Mouse (Mus musculus): ENCODE results near the gene Sh3bp4. TPM values are rescaled to one million over a fixed set of nuclear protein-coding genes. Genes with fewer than 3 reads are reported as not detected.

Sh3bp4 gene
- total RNA-seq (2021) = 10 to 100 TPM; 16.0 to 21.0 TPM

DNA sequence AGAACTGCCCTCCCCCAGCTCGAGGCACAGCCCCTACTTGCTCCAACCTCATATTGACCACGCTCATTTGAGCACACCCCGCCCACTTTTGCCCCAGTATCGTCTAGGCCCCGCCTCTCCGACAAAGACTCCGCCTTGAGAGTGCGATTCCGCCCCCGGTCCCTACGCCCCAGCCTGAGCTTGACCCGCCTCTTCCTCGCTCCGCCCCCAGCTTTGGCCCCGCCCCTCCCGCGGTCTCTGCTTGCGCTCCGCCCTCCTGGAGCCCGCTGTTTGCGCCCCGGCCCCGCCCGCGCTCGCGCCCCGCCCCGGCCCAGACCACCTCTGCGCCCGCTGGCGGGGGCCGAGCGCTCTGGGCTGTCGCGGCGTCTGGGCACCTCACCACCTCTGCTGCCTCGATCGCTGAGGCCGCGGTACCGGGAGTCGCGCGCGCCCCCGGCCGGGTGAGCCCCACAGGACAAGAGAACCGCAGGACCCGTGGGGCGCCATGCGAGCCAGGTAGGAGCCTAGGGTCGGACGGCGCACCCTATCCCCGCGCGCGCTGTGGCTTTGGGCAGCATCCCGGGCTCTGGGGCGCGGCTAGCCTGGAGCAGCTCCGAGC, at the start of gene Sh3bp4:
TSS of gene Sh3bp4 (plus strand) at position 313 of the 598 bp plus-strand sequence.
- intact Hi-C loops (cut with DNase I) = loop anchor here (5.0 kb wide), 3 partner anchors 122 to 313 kb away; no protein-coding TSS in a partner anchor

DNA sequence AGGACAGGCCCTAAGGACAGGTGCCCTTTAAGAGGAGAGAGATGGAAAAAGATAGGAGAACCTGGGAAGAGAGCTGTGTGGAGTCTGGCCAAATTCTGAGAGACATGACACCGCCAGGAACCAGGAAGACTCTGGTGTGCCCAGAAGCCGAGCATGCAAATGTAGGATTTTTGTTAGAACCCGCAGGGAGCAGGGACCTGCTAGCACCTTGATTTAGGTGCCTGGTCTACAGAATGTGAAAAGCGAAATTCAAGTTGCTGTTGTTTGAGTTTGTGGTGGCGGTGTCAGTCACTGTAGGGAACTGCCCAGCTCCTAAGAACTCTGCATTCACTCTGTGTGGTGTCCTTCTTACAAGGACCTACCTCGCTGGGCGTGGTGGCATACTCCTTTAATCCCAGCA, 47.2 kb upstream of the Sh3bp4 start:
- DNase-seq (ENCODE audit: low spot score in 2 of 2) = no peak
- intact Hi-C loops (cut with DNase I) = no loop called here

More for the DNA sequence above, at the start of gene Sh3bp4:
- DNase-seq (ENCODE audit: low spot score in 2 of 2) = peak; percentile 91 to 92

- no peak for DNase-seq (ENCODE audit: low spot score in 2 of 2)
- intact Hi-C loops (cut with DNase I) = no loop called here
Observed at GRCm38 (mm10) chr1:89024696-89025612, 45.3 kb upstream of the Sh3bp4 start.

- DNase-seq (ENCODE audit: low spot score in 2 of 2) = no peak
- intact Hi-C loops (cut with DNase I) = no loop called here
Observed at GRCm38 (mm10) chr1:89026040-89026439, 44.2 kb upstream of the Sh3bp4 start.

- intact Hi-C loops (cut with DNase I) = no loop called here
- no peak for DNase-seq (ENCODE audit: low spot score in 2 of 2)
Observed at GRCm38 (mm10) chr1:89029136-89029927, 40.9 kb upstream of the Sh3bp4 start.

DNA sequence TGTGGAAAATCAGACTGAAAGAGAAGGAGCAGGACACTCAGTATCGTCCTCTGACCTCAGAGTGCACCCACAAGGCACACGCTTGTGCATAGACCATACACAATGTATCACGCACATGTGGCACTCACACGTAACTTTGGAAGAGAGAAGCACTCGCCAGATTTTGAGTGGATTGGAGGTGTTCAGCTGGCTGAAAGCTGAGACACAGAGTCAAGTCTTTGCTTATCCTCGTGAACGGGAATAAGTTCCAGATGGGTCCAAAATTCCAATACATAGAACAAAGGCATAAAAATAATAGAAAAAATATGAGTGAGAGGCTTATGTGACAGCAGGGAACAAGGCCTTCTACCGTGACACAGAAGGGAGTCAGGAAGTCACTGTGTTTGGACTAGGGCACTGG, 36.6 kb upstream of the Sh3bp4 start:
- no peak for DNase-seq (ENCODE audit: low spot score in 2 of 2)
- intact Hi-C loops (cut with DNase I) = no loop called here

DNA sequence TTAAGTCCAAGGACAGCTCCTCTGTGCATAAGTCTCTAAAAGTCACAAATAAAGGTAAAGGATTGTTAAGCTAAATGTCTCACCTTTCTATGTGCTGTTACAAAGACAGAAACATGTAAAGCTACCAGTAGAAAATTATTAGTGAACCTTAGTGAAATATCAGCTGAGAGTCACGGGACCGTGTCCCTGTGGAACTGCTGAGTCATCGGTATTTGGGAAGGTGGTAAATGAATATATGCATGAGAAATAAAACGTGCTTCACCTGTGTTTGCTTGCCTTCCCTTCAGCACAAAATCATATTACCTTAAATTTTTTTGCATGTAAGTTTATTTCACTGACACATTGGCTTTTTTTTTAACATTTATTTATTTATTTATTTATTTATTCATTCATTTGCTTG, 36.2 kb upstream of the Sh3bp4 start:
- intact Hi-C loops (cut with DNase I) = no loop called here
- no peak for DNase-seq (ENCODE audit: low spot score in 2 of 2)

- intact Hi-C loops (cut with DNase I) = no loop called here
- peak; percentile 24 to 46 for DNase-seq (ENCODE audit: low spot score in 2 of 2)
Observed at GRCm38 (mm10) chr1:89035115-89035514, 35.1 kb upstream of the Sh3bp4 start.

GRCm38 (mm10) chr1:89039836-89040235, 30.4 kb upstream of the Sh3bp4 start:
- intact Hi-C loops (cut with DNase I) = no loop called here
- DNase-seq (ENCODE audit: low spot score in 2 of 2) = no peak

GRCm38 (mm10) chr1:89041290-89041689, 28.9 kb upstream of the Sh3bp4 start:
- DNase-seq (ENCODE audit: low spot score in 2 of 2) = no peak
- intact Hi-C loops (cut with DNase I) = no loop called here

DNA sequence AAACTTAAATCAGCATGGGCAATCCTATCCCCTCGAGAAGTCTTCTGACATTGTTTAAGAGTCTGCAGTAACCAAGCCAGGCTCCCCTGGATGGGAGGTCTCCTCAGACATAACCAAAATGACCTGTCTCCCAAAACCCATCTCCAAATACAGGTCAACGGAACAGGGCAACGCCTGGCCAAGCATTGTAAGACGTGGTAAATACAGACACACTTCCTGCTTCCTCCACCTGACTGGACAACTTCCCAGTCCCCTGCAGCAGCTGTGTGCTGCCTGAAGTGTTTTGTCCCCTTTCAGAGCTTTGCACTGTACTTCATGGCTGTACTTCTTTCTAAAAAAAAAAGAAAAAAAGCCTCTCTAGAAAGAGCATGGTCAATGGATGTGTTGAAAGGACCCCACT, 28.1 kb upstream of the Sh3bp4 start:
- no peak for DNase-seq (ENCODE audit: low spot score in 2 of 2)
- intact Hi-C loops (cut with DNase I) = no loop called here

GRCm38 (mm10) chr1:89042956-89043355, 27.3 kb upstream of the Sh3bp4 start:
- DNase-seq (ENCODE audit: low spot score in 2 of 2) = no peak
- intact Hi-C loops (cut with DNase I) = no loop called here

DNA sequence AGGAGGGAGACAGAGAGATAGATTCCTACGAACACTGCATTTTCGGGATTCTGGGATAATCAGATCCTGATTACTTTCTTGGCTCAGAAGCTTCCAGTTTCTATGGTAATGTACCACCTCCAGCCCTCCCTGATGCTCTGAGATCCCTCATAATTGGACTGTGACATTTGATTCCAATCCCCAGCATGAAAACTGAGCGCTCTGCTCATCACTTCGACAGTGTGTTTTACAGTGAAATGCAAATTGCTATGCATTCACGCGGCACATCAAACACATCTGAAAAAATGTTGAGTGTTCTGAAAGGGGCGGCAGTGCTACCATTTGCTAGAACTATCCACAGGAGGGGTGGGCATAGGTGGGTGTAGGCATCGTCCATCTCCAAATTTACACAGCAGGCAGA, 24.8 kb upstream of the Sh3bp4 start:
- DNase-seq (ENCODE audit: low spot score in 2 of 2) = no peak
- intact Hi-C loops (cut with DNase I) = no loop called here

DNA sequence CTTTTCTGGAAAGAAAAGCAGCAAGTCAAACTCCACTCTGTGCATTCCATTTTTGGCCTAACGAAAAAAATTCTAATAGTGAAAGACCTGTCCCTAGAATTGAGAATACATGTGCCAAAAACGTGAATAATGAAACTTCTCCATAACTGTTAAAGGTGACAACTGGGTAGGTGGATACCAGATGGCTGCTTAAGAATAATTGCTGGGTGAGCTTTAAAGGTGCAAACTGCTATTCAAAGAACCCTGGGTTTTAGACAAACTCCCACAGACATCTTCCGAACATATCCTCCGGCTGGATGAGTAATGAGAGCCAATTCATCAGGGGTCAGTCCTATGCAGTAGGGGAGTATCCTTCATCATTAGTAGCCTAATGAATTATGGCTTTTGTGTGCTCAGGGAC, 20.7 kb upstream of the Sh3bp4 start:
- intact Hi-C loops (cut with DNase I) = no loop called here
- DNase-seq (ENCODE audit: low spot score in 2 of 2) = no peak

DNA sequence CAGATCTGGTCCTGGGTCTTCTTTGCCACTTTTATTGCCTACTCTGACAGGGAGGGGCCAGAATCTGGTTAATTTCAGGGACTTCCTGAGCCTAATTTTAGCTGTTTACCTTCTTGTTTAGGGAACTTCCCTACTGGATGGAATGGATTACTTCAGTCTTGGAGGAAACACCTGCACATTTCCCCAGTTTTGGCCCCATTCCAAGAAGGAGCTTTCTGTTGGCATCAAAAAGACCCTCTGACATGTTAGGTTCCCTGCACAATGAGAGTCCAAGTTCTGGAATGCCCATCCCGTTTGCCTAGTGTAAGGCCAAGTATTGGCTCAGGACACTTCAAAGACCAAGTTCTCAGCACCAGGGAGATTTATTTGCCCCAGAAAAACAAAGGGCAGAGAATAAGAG, 14.0 kb upstream of the Sh3bp4 start:
- no peak for DNase-seq (ENCODE audit: low spot score in 2 of 2)
- intact Hi-C loops (cut with DNase I) = no loop called here

- intact Hi-C loops (cut with DNase I) = no loop called here
Observed at GRCm38 (mm10) chr1:89057430-89057829, 12.8 kb upstream of the Sh3bp4 start.

GRCm38 (mm10) chr1:89058011-89058410, 12.2 kb upstream of the Sh3bp4 start:
- intact Hi-C loops (cut with DNase I) = no loop called here
- DNase-seq (ENCODE audit: low spot score in 2 of 2) = no peak

More at GRCm38 (mm10) chr1:89057430-89057829, 12.8 kb upstream of the Sh3bp4 start:
- peak; percentile 46 to 48 for DNase-seq (ENCODE audit: low spot score in 2 of 2)

DNA sequence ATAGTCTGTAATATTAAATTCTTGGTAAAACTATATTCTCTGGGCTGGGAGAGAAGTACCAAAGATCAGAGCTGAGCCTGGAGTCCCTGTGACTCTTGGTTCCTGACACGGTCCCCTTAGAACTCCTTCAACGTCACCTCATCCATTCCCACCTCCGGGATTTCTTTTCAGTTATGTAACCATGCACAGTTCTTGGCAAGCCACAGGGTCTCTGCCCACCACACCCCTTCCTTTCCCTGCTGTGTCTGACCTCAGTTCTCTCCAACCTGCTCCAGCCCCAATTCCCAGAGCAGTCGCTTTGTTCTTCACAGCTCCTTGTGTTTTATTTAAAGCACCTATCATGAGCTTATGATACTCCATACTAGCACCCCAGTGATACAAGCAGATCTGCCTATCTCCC, 7.2 kb upstream of the Sh3bp4 start:
- intact Hi-C loops (cut with DNase I) = no loop called here
- no peak for DNase-seq (ENCODE audit: low spot score in 2 of 2)

DNA sequence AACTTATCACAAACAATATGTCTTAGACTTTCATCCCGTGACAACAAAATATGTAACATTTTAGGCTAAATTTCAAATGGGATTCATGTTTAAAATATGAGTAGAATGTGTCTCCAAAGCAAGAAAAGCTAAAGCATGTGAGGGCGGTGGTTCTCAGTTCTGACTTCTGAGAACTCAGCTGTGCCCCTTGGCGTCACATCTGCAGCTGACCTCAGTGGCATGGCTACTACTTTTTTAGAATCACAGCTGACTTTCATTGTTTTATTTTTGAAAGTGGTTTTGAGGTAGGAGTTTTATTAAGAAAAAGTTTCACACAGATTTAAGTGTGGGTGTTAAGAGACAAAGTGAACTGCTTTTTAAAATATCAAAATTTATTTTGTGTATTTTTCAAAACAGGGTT, 6.4 kb upstream of the Sh3bp4 start:
- no peak for DNase-seq (ENCODE audit: low spot score in 2 of 2)
- intact Hi-C loops (cut with DNase I) = no loop called here

DNA sequence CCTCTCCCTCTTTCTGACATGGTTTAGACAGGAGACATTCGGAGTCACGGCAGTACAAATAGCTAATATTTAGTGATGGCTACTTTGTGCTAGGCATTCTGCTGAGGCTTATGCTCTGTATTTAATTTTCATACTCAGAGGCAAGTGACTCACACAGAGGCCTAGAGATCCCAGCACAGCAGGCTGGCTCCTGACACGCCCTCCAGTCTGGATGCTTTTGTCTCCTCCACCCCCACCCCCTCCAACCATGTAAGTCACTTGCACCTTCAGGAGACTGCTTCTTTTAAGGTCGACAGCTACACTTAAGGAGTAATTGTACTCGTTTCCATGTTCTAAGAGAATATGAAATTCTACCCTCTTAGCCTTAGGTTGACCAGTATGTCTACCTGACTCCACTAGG, 1.4 kb upstream of the Sh3bp4 start:
- DNase-seq (ENCODE audit: low spot score in 2 of 2) = no peak
- intact Hi-C loops (cut with DNase I) = no loop called here
